In genomic region chr3:89434532-89434931, GRCm38 (mm10) we compare ENCODE assay signal across 20 mouse cellular contexts. TPM values are rescaled to one million over a fixed set of nuclear protein-coding genes. Genes with fewer than 3 reads are reported as not detected.
DNase-seq lines count a peak whose midpoint lies in the region; ATAC-seq and TF ChIP-seq lines count a peak whose summit lies in the region.
"Had no signal": no experiment of that assay in that cellular context is flagged by ENCODE, and none has a peak within 500 bp of the region (broad histone marks: within the 10 kb centered on the region; RNA-seq: fewer than 3 reads in every experiment).

No protein-coding gene starts in this region.

- peaks cover 46% of the 10 kb centered on the region for H3K79me2 ChIP-seq in myocyte (ENCODE audit: control insufficient read depth, insufficient read depth)

- H3K36me3 ChIP-seq in liver, embryonic 12.5 days: peaks cover 38% of the 10 kb centered on the region
- peaks cover 20% of the 10 kb centered on the region for H3K36me3 ChIP-seq in liver, embryonic 11.5 days (ENCODE audit: control insufficient read depth, insufficient read depth, low read length)
- peaks cover 27% of the 10 kb centered on the region for H3K36me3 ChIP-seq in forebrain, embryonic 13.5 days (ENCODE audit: poor library complexity, severe bottlenecking)
- peaks cover 9% of the 10 kb centered on the region for H3K36me3 ChIP-seq in myocyte (ENCODE audit: control insufficient read depth, insufficient read depth)

- no peak overlapping the region for H3K9ac ChIP-seq in liver, embryonic 12.5 days
- no peak overlapping the region for H3K9ac ChIP-seq in liver, embryonic 11.5 days (ENCODE audit: low read depth, low read length)
- H3K9ac ChIP-seq in forebrain, embryonic 13.5 days: no peak overlapping the region
- H3K9ac ChIP-seq: liver, embryonic 13.5 days; lung, embryonic 15.5 days; midbrain, embryonic 15.5 days had no signal

- H3K9me3 ChIP-seq in liver, embryonic 12.5 days (replicated peaks): no peaks in the 10 kb centered on the region
- H3K9me3 ChIP-seq in liver, embryonic 11.5 days (ENCODE audit: control insufficient read depth, low read length): no peaks in the 10 kb centered on the region
- no peaks in the 10 kb centered on the region for H3K9me3 ChIP-seq in forebrain, embryonic 13.5 days (replicated peaks)
- H3K9me3 ChIP-seq: liver, embryonic 13.5 days; lung, embryonic 15.5 days; midbrain, embryonic 15.5 days had no signal

- H3ac ChIP-seq in myocyte (ENCODE audit: control insufficient read depth, insufficient read length): no peak overlapping the region

- no peak for ATAC-seq in liver, embryonic 12.5 days
- ATAC-seq in liver, embryonic 11.5 days (replicated peaks; ENCODE audit: low FRiP score): no peak
- no peak for ATAC-seq in forebrain, embryonic 13.5 days
- ATAC-seq in megakaryocyte progenitor cell, adult 5-6 weeks (replicated peaks; ENCODE audit: poor library complexity): no peak
- ATAC-seq: CD4-positive, CD25-positive, alpha-beta regulatory T cell, adult 4 months; midbrain, embryonic 15.5 days had no signal

- TF ChIP-seq POLR2A in cerebellum, adult 2 months (IDR thresholded peaks at IDR 0.05; ENCODE audit: borderline replicate concordance, insufficient read depth, low read length): no peak
- peak; percentile 37 for TF ChIP-seq POLR2A in myocyte (IDR thresholded peaks at IDR 0.05; ENCODE audit: insufficient read length, low read depth)

- peak; percentile 8 for DNase-seq in cerebellum, adult 9-10 months
- DNase-seq in cerebellum, adult 2 months: no peak
- no peak for DNase-seq in liver, embryonic 11.5 days (ENCODE audit: low spot score)
- DNase-seq in heart, postnatal 14 days: no peak
- DNase-seq: adrenal gland, adult 8-10 months; cerebellum, adult 11 months; gastrocnemius, postnatal 14 days; kidney, adult 18-20 months; kidney, postnatal 14 days; liver, embryonic 13.5 days; right cerebral cortex, postnatal 14 days; thymus, postnatal 14 days had no signal

- TF ChIP-seq CTCF in cerebellum, adult 2 months (IDR thresholded peaks at IDR 0.05; ENCODE audit: borderline replicate concordance, insufficient read depth, low read depth, low read length): no peak

- peaks cover 16% of the 10 kb centered on the region for H3K4me1 ChIP-seq in cerebellum, adult 2 months (ENCODE audit: control insufficient read depth, insufficient read depth, low read length)
- peaks cover 59% of the 10 kb centered on the region for H3K4me1 ChIP-seq in liver, embryonic 12.5 days
- peaks cover 20% of the 10 kb centered on the region for H3K4me1 ChIP-seq in liver, embryonic 11.5 days (replicated peaks; ENCODE audit: control insufficient read depth, insufficient read depth, low read length)
- H3K4me1 ChIP-seq in forebrain, embryonic 13.5 days: peaks cover 49% of the 10 kb centered on the region

- H3K27ac ChIP-seq in cerebellum, adult 2 months (ENCODE audit: insufficient read depth, low read length): no peak overlapping the region
- peak overlapping the region; percentile 28; the same call in 1 of the 2 replicates for H3K27ac ChIP-seq in liver, embryonic 12.5 days
- no peak overlapping the region for H3K27ac ChIP-seq in liver, embryonic 11.5 days (ENCODE audit: low read depth, low read length)
- H3K27ac ChIP-seq in forebrain, embryonic 13.5 days: peak overlapping the region; percentile 32; the same call in 1 of the 2 replicates
- H3K27ac ChIP-seq: liver, embryonic 13.5 days; lung, embryonic 15.5 days; macrophage had no signal

- 74% methylated on average over 11 of the region's 11 CpGs for WGBS in cerebellum, adult 2 months
- WGBS in liver, embryonic 12.5 days (ENCODE audit: insufficient replicate concordance): 73% methylated on average over 11 of the region's 11 CpGs
- WGBS in liver, embryonic 11.5 days: 82% methylated on average over 11 of the region's 11 CpGs
- 78% methylated on average over 11 of the region's 11 CpGs for WGBS in forebrain, embryonic 13.5 days

- H3K4me3 ChIP-seq in cerebellum, adult 2 months (replicated peaks; ENCODE audit: insufficient read depth, low read depth, low read length): no peak overlapping the region
- H3K4me3 ChIP-seq in liver, embryonic 12.5 days: no peak overlapping the region
- no peak overlapping the region for H3K4me3 ChIP-seq in liver, embryonic 11.5 days (ENCODE audit: low read depth, low read length)
- H3K4me3 ChIP-seq in forebrain, embryonic 13.5 days: no peak overlapping the region
- no peak overlapping the region for H3K4me3 ChIP-seq in myocyte
- H3K4me3 ChIP-seq: liver, embryonic 13.5 days; lung, embryonic 15.5 days; midbrain, embryonic 15.5 days had no signal

- H3K4me2 ChIP-seq in liver, embryonic 12.5 days: no peak overlapping the region
- H3K4me2 ChIP-seq in liver, embryonic 11.5 days: no peak overlapping the region
- no peak overlapping the region for H3K4me2 ChIP-seq in forebrain, embryonic 13.5 days
- peak overlapping the region; percentile 49 for H3K4me2 ChIP-seq in myocyte (ENCODE audit: low read depth)
- H3K4me2 ChIP-seq: liver, embryonic 13.5 days; lung, embryonic 15.5 days; midbrain, embryonic 15.5 days had no signal

- intact Hi-C loops in heart, postnatal 14 days (cut with DNase I): no loop called here

- no peaks in the 10 kb centered on the region for H3K27me3 ChIP-seq in cerebellum, adult 2 months (ENCODE audit: control insufficient read depth, insufficient read depth, low read length)
- H3K27me3 ChIP-seq in liver, embryonic 12.5 days (replicated peaks): no peaks in the 10 kb centered on the region
- H3K27me3 ChIP-seq in liver, embryonic 11.5 days (replicated peaks; ENCODE audit: control insufficient read depth, insufficient read depth, low read length): no peaks in the 10 kb centered on the region
- no peaks in the 10 kb centered on the region for H3K27me3 ChIP-seq in forebrain, embryonic 13.5 days
- no peaks in the 10 kb centered on the region for H3K27me3 ChIP-seq in myocyte (ENCODE audit: control insufficient read depth, insufficient read depth, insufficient read length)
- H3K27me3 ChIP-seq: liver, embryonic 13.5 days; lung, embryonic 15.5 days; midbrain, embryonic 15.5 days had no signal

TF ChIP-seq in myocyte, 11 proteins besides CTCF, POLR2A, EP300 and RAD21 (continues in another document):
- TF ChIP-seq POLR2AphosphoS2 (IDR thresholded peaks at IDR 0.05; ENCODE audit: insufficient read length, low read depth) (peak; percentile 62), E2F4 (IDR thresholded peaks at IDR 0.05; ENCODE audit: insufficient read depth) (no peak), MAX (IDR thresholded peaks at IDR 0.05; ENCODE audit: low read depth) (no peak), REST (IDR thresholded peaks at IDR 0.05; ENCODE audit: insufficient read depth, insufficient read length) (no peak), TCF12 (IDR thresholded peaks at IDR 0.05; ENCODE audit: insufficient read depth, poor library complexity, severe bottlenecking) (no peak)

RNA-seq across cellular contexts. Expression of gene Pbxip1, which starts 2.0 kb away (rescaled TPM):
- polyA plus RNA-seq in cerebellum, adult 2 months (2012; rRNA removed): 26.5 and 30.5 TPM in 2 replicates
- polyA plus RNA-seq in liver, embryonic 12.5 days (2016; fragmentation: Nextera tagmentation; extraction: Ambion mirVana): 8.3 and 9.2 TPM in 2 replicates
- 8.3 and 8.7 TPM in 2 replicates for polyA plus RNA-seq in liver, embryonic 11.5 days (2014; fragmentation: Nextera tagmentation; extraction: Ambion mirVana)
- polyA plus RNA-seq in forebrain, embryonic 13.5 days (2015; fragmentation: Nextera tagmentation; extraction: Ambion mirVana): 10.2 TPM in 2 replicates
- polyA plus RNA-seq in myocyte (2012; fragmentation: generic; extraction: Trizol): 159 TPM
- total RNA-seq in heart, postnatal 14 days (2021): 10 to 100 TPM; 51.9 to 53.1 TPM
- 5.2 and 6.1 TPM in 2 replicates for total RNA-seq in megakaryocyte progenitor cell, adult 5-6 weeks (2015)
- total RNA-seq in megakaryocyte progenitor cell, adult 5-6 weeks (2017): 13.4 and 15.0 TPM in 2 replicates

RNA-seq across cellular contexts. Expression of gene Pygo2, which starts 4.5 kb away (rescaled TPM):
- 38.7 and 39.3 TPM in 2 replicates for polyA plus RNA-seq in cerebellum, adult 2 months (2012; rRNA removed)
- 22.7 and 23.1 TPM in 2 replicates for polyA plus RNA-seq in liver, embryonic 12.5 days (2016; fragmentation: Nextera tagmentation; extraction: Ambion mirVana)
- 35.5 and 37.7 TPM in 2 replicates for polyA plus RNA-seq in liver, embryonic 11.5 days (2014; fragmentation: Nextera tagmentation; extraction: Ambion mirVana)
- 30.4 and 32.4 TPM in 2 replicates for polyA plus RNA-seq in forebrain, embryonic 13.5 days (2015; fragmentation: Nextera tagmentation; extraction: Ambion mirVana)
- 58.5 TPM for polyA plus RNA-seq in myocyte (2012; fragmentation: generic; extraction: Trizol)
- 10 to 100 TPM; 16.5 to 19.9 TPM for total RNA-seq in heart, postnatal 14 days (2021)
- total RNA-seq in megakaryocyte progenitor cell, adult 5-6 weeks (2015): 18.9 and 25.2 TPM in 2 replicates
- total RNA-seq in megakaryocyte progenitor cell, adult 5-6 weeks (2017): 11.8 and 12.8 TPM in 2 replicates

RNA-seq across cellular contexts. Expression of gene Shc1, which starts 16.3 kb away (rescaled TPM):
- polyA plus RNA-seq in cerebellum, adult 2 months (2012; rRNA removed): 15.9 and 16.0 TPM in 2 replicates
- polyA plus RNA-seq in liver, embryonic 12.5 days (2016; fragmentation: Nextera tagmentation; extraction: Ambion mirVana): 56.8 and 63.3 TPM in 2 replicates
- 72.8 and 75.6 TPM in 2 replicates for polyA plus RNA-seq in liver, embryonic 11.5 days (2014; fragmentation: Nextera tagmentation; extraction: Ambion mirVana)
- polyA plus RNA-seq in forebrain, embryonic 13.5 days (2015; fragmentation: Nextera tagmentation; extraction: Ambion mirVana): 15.9 and 16.7 TPM in 2 replicates
- polyA plus RNA-seq in myocyte (2012; fragmentation: generic; extraction: Trizol): 95.5 TPM
- total RNA-seq in heart, postnatal 14 days (2021): 10 to 100 TPM; 45.0 to 47.5 TPM
- 41.4 and 42.8 TPM in 2 replicates for total RNA-seq in megakaryocyte progenitor cell, adult 5-6 weeks (2015)
- 49.6 and 52.8 TPM in 2 replicates for total RNA-seq in megakaryocyte progenitor cell, adult 5-6 weeks (2017)

RNA-seq across cellular contexts. Expression of gene Cks1b, which starts 16.3 kb away (rescaled TPM):
- polyA plus RNA-seq in cerebellum, adult 2 months (2012; rRNA removed): 7.0 and 7.2 TPM in 2 replicates
- polyA plus RNA-seq in liver, embryonic 12.5 days (2016; fragmentation: Nextera tagmentation; extraction: Ambion mirVana): 310 and 316 TPM in 2 replicates
- 498 and 502 TPM in 2 replicates for polyA plus RNA-seq in liver, embryonic 11.5 days (2014; fragmentation: Nextera tagmentation; extraction: Ambion mirVana)
- polyA plus RNA-seq in forebrain, embryonic 13.5 days (2015; fragmentation: Nextera tagmentation; extraction: Ambion mirVana): 352 TPM in 2 replicates
- polyA plus RNA-seq in myocyte (2012; fragmentation: generic; extraction: Trizol): 113 TPM
- total RNA-seq in heart, postnatal 14 days (2021): 10 to 100 TPM in 1 of 2 experiments, 1 to 10 TPM in 1; 7.9 to 14.4 TPM
- 268 TPM in 2 replicates for total RNA-seq in megakaryocyte progenitor cell, adult 5-6 weeks (2015)
- total RNA-seq in megakaryocyte progenitor cell, adult 5-6 weeks (2017): 171 and 192 TPM in 2 replicates

RNA-seq across cellular contexts. Expression of gene Pmvk, which starts 19.8 kb away (rescaled TPM):
- polyA plus RNA-seq in cerebellum, adult 2 months (2012; rRNA removed): 68.7 and 71.0 TPM in 2 replicates
- 39.1 and 40.5 TPM in 2 replicates for polyA plus RNA-seq in liver, embryonic 12.5 days (2016; fragmentation: Nextera tagmentation; extraction: Ambion mirVana)
- polyA plus RNA-seq in liver, embryonic 11.5 days (2014; fragmentation: Nextera tagmentation; extraction: Ambion mirVana): 58.0 and 58.3 TPM in 2 replicates
- polyA plus RNA-seq in forebrain, embryonic 13.5 days (2015; fragmentation: Nextera tagmentation; extraction: Ambion mirVana): 73.3 and 75.0 TPM in 2 replicates
- 67.9 TPM for polyA plus RNA-seq in myocyte (2012; fragmentation: generic; extraction: Trizol)
- total RNA-seq in heart, postnatal 14 days (2021): 1 to 10 TPM; 8.8 to 9.2 TPM
- total RNA-seq in megakaryocyte progenitor cell, adult 5-6 weeks (2015): 14.7 and 14.8 TPM in 2 replicates
- total RNA-seq in megakaryocyte progenitor cell, adult 5-6 weeks (2017): 18.8 and 25.3 TPM in 2 replicates

Comparison
In these comparisons a context has a peak if more than half of its experiments do, and no peak if none do; other contexts are left out.
1. H3K27ac ChIP-seq: peak in liver, embryonic 12.5 days (single experiment) and forebrain, embryonic 13.5 days (single experiment); none in cerebellum, adult 2 months (single experiment) and liver, embryonic 11.5 days (single experiment).